Mouse (Mus musculus) MEL (cell line): Measurements from ENCODE around the gene D430041D05Rik.

Experiments used
- CHD2 ChIP-seq: IDR thresholded peaks from 2 replicates; pipeline ENCODE4 v1.6.1; 2011; ENCODE audit warnings: low read length, improper control_type of control experiment
- CTCF ChIP-seq, 3 experiments: IDR thresholded peaks in 2 of 3; conservative IDR thresholded peaks in 1 of 3; 2 replicates each; pipeline ENCODE4 v1.5.1; 2011 to 2012; ENCODE audit warnings: low read length in 3 of 3, low read depth in 2 of 3, mild to moderate bottlenecking in 2 of 3, improper control_type of control experiment in 1 of 3, inconsistent platforms in 1 of 3, mixed read lengths in 1 of 3, moderate library complexity in 1 of 3; ENCODE audit not compliant: control insufficient read depth in 1 of 3, insufficient read depth in 1 of 3, poor library complexity in 1 of 3, severe bottlenecking in 1 of 3
- EP300 ChIP-seq, 2 experiments: IDR thresholded peaks; 2 replicates each; pipeline ENCODE4 v1.6.1; 2011; ENCODE audit warnings: improper control_type of control experiment in 2 of 2, low read length in 2 of 2, low read depth in 1 of 2, mild to moderate bottlenecking in 1 of 2
- GABPA ChIP-seq: IDR thresholded peaks from 2 replicates; pipeline ENCODE4 v1.6.1; 2012; ENCODE audit warnings: low read depth, mild to moderate bottlenecking, inconsistent platforms, low read length, improper control_type of control experiment, moderate library complexity
- GATA1 ChIP-seq: IDR thresholded peaks from 2 replicates; pipeline ENCODE4 v1.6.1; 2011; ENCODE audit warnings: low read depth, low read length, improper control_type of control experiment
- MAX ChIP-seq: IDR thresholded peaks from 2 replicates; pipeline ENCODE4 v1.6.1; 2011; ENCODE audit warnings: low read length, improper control_type of control experiment
- MYC ChIP-seq: IDR thresholded peaks from 2 replicates; pipeline ENCODE4 v1.6.1; 2011; ENCODE audit warnings: low read depth, mild to moderate bottlenecking, low read length, improper control_type of control experiment, moderate library complexity
- POLR2A ChIP-seq, 2 experiments: IDR thresholded peaks; 2 replicates each; pipeline ENCODE4 v1.6.1; 2011 to 2012; ENCODE audit warnings: low read length in 2 of 2, mild to moderate bottlenecking in 2 of 2, control low read depth in 1 of 2, improper control_type of control experiment in 1 of 2, low read depth in 1 of 2, moderate library complexity in 1 of 2; ENCODE audit not compliant: control insufficient read depth in 1 of 2, insufficient read depth in 1 of 2, poor library complexity in 1 of 2
- RCOR1 ChIP-seq: IDR thresholded peaks from 2 replicates; pipeline ENCODE4 v1.6.1; 2012; ENCODE audit warnings: low read depth, mild to moderate bottlenecking, inconsistent platforms, low read length, improper control_type of control experiment
- TCF12 ChIP-seq: IDR thresholded peaks from 2 replicates; pipeline ENCODE4 v1.6.1; 2014; ENCODE audit warnings: low read depth, mild to moderate bottlenecking, inconsistent platforms, low read length, improper control_type of control experiment, moderate library complexity
- UBTF ChIP-seq: IDR thresholded peaks from 2 replicates; pipeline ENCODE4 v1.6.1; 2012; ENCODE audit warnings: low read depth, mild to moderate bottlenecking, inconsistent platforms, low read length, improper control_type of control experiment, moderate library complexity, borderline replicate concordance; ENCODE audit not compliant: insufficient read depth
- USF1 ChIP-seq: IDR thresholded peaks from 2 replicates; pipeline ENCODE4 v1.6.1; 2014; ENCODE audit warnings: low read depth, mild to moderate bottlenecking, inconsistent platforms, low read length, improper control_type of control experiment, moderate library complexity
- ZKSCAN1 ChIP-seq: IDR thresholded peaks from 2 replicates; pipeline ENCODE4 v1.6.1; 2012; ENCODE audit warnings: low read depth, mild to moderate bottlenecking, inconsistent platforms, low read length, improper control_type of control experiment, moderate library complexity

GRCm38 (mm10) chr2:104318881-104319280, 91.9 kb downstream of the D430041D05Rik start:
- TF ChIP-seq MAX (no peak), POLR2A (IDR thresholded peaks at IDR 0.05; ENCODE audit: control insufficient read depth in 1 of 2, insufficient read depth in 1 of 2, low read depth in 1 of 2, low read length in 2 of 2, poor library complexity in 1 of 2) (no peak), USF1 (no peak), GABPA (no peak), RCOR1 (no peak), CTCF (IDR thresholded peaks at IDR 0.05 in 2 of 3, conservative IDR thresholded peaks at IDR 0.05 in 1 of 3; ENCODE audit: control insufficient read depth in 1 of 3, insufficient read depth in 1 of 3, low read depth in 2 of 3, low read length in 3 of 3, poor library complexity in 1 of 3, severe bottlenecking in 1 of 3) (no peak), ZKSCAN1 (no peak), CHD2 (no peak), GATA1 (no peak), TCF12 (no peak), MYC (no peak), UBTF (no peak), EP300 (IDR thresholded peaks at IDR 0.05; ENCODE audit: low read depth in 1 of 2, low read length in 2 of 2) (no peak)
